Mouse (Mus musculus) brain, embryonic 14.5 days (tissue): ENCODE measurements around the gene Nr1i3. TPM values are rescaled to one million over a fixed set of nuclear protein-coding genes. Genes with fewer than 3 reads are reported as not detected.

Experiments used
- DNase-seq: peaks from one replicate; pipeline ENCODE4 v3.0.0-alpha.2; 2011; ENCODE audit warnings: low read depth
- CTCF ChIP-seq: fragments of 200-500 bp; IDR thresholded peaks from 2 replicates; pipeline ENCODE4 v1.5.1; 2012; ENCODE audit warnings: inconsistent platforms, mild to moderate bottlenecking, moderate library complexity, borderline replicate concordance; ENCODE audit not compliant: insufficient read depth, insufficient read length; ENCODE audit errors: extremely low read depth
- POLR2A ChIP-seq: fragments of 200-500 bp; IDR thresholded peaks from 2 replicates; pipeline ENCODE4 v1.6.1; 2012; ENCODE audit warnings: mild to moderate bottlenecking, inconsistent platforms, borderline replicate concordance; ENCODE audit not compliant: poor library complexity, insufficient read depth, insufficient read length, severe bottlenecking; ENCODE audit errors: extremely low read depth
- polyA plus RNA-seq: library from polyadenylated mRNA; depleted of rRNA; stranded (reverse); fragments of >200 nt; gene quantifications from 2 replicates; pipeline ENCODE4 v1.2.3, GENCODE M21; 2012

Gene Nr1i3
- polyA plus RNA-seq, 1 experiment: 0.03 TPM

DNA sequence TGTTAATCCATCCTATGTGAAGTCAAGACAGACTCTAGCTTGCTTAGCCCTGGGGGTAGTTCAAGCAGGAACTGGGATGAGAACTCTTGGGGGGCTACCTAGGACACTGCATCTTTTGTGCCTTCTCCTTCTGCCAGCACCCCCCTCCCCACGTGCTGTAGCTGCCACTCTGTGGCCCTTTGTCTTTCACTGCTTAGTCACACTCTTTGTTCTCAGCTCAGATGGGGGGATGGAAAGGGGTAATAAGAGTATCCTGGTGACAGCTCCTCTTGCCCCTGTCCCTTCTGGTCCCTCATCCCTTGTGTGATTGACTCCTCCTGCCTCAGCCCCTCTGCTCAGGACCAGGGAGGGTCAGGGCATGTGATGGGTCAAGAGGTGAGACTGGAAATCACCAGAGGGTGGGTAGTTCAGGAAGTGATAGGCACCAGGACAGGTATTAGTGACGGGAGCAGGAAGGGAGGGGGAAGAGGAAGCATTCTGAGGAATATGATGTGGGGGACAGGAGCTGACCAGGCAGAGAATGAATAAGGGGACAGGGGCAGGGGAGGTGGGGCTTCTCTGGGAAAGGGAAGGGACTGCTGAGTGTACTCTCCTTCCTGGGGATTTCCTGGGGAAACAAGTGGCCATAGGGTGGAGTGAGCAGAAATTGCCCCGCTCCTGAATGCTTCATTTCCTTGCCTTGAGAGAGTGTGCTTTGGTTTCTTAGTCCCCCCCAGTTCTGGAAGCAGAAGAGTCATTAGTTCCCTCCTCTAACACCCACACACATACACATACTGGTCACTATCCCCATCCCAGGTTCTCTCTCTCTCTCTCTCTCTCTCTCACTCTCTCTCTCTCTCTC lies 34.8 kb downstream of the Nr1i3 start:
- peak; percentile 31 for DNase-seq
- TF ChIP-seq POLR2A (no peak), CTCF (no peak)

DNA sequence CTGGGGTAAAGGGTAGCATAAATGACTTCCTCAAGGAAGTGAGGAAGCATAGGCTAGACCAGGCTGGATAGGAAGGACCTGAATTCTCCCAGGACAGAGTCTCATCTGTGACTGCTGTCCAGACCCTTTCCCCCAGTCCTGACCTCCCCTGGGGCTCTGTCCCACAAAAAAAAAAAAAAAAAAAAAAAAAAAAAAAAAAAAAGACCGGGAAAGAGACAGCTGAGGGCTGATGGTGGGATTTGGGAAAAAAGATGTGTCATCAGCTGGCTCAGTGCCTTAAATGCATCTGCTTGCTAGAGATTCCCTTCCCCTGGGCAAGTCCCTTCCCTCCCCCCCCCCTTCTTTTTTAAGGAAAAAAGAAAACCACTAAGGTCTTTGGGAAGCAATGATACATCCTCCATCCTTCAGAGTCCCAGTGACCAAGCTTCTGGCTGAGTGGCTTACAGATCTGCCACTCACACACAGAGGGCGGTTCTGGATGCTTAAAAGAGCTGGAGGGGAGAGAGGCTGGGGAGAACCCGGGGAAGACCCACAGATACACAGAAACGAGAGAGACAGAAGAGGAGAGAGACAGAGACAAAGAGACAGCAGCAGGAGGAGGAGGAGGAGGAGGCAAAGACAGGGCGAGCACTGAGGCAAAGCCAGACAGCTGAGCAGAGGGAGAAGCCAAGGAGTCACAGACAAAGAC lies 36.3 kb downstream of the Nr1i3 start, which contains the start of gene Adamts4:
Adamts4 (plus strand) TSS at position 509 of the 688 bp plus-strand sequence.
- TF ChIP-seq CTCF (no peak), POLR2A (no peak)
- peak; percentile 84 for DNase-seq

DNA sequence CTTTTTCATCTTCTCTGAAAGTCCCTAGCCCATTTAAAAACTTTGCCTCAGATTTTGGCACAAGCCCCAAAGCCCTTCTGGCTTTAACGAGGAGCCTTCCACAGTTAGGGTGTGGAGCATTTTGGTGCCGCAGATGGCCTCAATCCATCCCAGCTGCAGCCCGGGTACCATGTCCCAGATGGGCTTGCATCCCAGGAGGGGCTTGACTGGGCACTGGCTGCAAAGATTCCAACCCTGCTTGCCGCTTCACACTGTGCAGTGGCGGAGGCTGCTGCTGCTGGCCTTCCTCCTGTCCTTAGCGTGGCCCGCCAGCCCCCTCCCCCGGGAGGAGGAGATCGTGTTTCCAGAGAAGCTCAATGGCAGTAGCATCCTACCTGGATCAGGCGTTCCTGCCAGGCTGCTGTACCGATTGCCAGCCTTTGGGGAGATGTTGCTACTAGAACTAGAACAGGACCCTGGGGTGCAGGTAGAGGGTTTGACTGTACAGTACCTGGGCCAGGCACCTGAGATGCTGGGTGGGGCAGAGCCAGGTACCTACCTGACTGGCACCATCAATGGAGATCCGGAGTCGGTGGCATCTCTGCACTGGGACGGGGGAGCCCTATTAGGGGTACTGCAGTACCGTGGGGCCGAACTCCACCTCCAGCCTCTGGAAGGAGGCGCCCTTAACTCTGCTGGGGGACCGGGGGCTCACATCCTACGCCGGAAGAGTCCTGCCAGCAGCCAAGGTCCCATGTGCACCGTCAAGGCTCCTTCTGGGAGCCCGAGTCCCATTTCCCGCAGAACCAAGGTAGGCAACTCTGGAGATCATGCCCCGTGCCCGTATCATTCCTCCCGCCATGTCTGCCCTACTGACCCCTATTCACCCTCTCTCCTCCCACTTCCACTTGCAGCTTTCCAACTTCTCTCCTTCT lies 37.2 kb downstream of the Nr1i3 start, which contains the start of gene Ndufs2:
Ndufs2 (minus strand) TSS at position 709 of the 914 bp plus-strand sequence.
- TF ChIP-seq POLR2A (no peak), CTCF (no peak)
- DNase-seq: peak; percentile 89

DNA sequence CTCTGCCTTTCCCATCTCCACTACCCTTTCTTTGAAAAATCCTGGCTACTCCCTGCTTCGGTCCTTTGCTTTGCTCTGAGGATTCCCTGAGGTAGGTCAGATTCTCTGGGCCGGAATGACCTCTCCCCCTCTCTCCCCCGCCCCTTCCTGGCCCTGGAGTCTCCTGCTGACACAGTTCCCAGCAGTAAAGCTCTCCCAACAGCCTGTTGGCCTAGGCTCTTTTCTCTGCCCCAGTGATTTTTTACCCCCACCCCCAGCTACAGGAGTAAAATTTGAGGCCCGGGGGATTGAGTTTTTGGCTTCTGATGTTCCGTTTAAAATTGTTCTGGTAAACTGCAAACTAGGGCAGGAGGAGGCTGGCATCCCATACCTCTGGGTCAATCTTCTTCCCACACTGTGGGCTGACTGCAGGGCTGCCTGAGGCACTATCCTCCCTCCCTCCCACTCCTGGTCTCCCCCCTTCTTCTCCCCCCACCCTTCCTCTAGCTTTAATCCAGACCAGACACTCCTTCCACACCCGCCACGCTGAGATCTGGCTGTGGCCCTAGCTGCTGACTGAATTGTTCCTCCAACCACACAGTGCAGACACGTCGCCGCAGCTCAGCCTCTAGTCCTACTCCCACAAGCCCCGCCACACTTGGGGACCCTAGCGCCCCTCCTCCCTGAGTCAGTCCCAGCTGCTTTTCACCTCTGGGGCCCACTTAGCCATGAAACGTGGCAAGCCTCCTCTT lies 38.0 kb downstream of the Nr1i3 start:
- peak; percentile 63 for DNase-seq

DNA sequence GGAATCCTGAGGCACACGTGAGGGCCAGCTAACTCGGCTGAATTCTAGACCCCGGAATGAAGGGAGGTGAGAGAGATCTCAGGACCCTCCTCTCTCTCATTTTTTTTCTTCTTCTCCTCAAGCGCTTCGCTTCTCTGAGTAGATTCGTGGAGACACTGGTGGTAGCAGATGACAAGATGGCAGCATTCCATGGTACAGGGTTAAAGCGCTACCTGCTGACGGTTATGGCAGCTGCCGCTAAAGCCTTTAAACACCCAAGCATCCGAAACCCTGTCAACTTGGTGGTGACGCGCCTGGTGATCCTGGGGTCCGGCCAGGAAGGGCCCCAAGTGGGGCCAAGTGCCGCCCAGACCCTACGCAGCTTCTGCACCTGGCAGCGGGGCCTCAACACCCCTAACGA lies 38.6 kb downstream of the Nr1i3 start:
- DNase-seq: peak; percentile 46
- TF ChIP-seq CTCF: no peak
- TF ChIP-seq POLR2A: no peak

More for the DNA sequence above, 38.0 kb downstream of the Nr1i3 start:
- no peak for TF ChIP-seq POLR2A

GRCm38 (mm10) chr1:171256095-171256818 lies 42.5 kb downstream of the Nr1i3 start:
- no peak for TF ChIP-seq CTCF
- no peak for TF ChIP-seq POLR2A
- no peak for DNase-seq

DNA sequence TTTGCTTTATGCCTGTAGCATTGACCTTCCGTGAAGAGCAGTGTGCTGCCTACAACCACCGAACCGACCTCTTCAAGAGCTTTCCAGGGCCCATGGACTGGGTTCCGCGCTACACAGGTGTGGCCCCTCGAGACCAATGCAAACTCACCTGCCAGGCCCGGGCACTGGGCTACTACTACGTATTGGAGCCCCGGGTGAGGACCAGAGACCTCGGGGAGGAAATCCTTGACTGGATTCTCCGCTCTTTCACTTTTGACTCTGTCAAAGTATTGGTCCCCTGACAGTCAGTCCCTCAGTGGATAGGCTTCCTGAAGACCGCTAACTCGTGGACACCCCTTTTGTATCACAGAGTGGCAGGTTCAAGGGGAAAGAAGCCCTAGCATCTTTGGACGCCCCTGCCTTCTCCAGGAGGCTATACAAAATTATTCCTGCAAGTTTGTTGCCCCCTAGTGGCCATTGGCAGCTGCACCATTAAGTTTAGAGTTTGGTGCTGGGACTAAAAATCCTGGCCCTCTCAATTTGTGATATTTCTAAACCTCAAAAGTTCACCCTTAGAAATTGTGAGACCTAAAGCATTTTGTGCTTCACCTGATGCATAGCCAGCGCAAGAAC lies 43.3 kb downstream of the Nr1i3 start:
- DNase-seq: peak; percentile 77
- no peak for TF ChIP-seq POLR2A
- TF ChIP-seq CTCF: peak; percentile 82

GRCm38 (mm10) chr1:171257781-171258180 lies 44.0 kb downstream of the Nr1i3 start:
- no peak for DNase-seq
- TF ChIP-seq CTCF (no peak), POLR2A (no peak)

- TF ChIP-seq CTCF: no peak
- TF ChIP-seq POLR2A: no peak
- DNase-seq: no peak
Measured at GRCm38 (mm10) chr1:171258921-171259320, 45.2 kb downstream of the Nr1i3 start.

DNA sequence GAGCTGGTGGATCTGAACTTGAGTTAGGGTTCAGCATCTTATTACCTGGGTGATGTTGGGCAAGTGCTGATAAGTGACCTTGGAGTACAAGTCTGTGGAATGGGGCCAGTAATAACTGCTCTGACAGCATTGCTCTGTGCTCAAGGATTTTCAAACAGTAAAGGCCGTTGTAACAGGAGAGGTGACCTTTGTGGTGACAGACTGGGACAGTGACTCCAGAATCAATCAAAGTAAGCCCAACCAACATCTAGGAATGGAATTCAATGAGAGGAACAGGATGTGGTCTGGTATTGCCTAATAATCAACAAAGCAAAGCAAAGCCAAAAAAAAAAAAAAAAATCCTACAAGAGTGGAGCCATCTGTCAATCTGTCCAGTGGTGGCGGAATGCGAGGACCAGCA lies 46.5 kb downstream of the Nr1i3 start:
- no peak for DNase-seq
- TF ChIP-seq POLR2A (no peak), CTCF (no peak)

DNA sequence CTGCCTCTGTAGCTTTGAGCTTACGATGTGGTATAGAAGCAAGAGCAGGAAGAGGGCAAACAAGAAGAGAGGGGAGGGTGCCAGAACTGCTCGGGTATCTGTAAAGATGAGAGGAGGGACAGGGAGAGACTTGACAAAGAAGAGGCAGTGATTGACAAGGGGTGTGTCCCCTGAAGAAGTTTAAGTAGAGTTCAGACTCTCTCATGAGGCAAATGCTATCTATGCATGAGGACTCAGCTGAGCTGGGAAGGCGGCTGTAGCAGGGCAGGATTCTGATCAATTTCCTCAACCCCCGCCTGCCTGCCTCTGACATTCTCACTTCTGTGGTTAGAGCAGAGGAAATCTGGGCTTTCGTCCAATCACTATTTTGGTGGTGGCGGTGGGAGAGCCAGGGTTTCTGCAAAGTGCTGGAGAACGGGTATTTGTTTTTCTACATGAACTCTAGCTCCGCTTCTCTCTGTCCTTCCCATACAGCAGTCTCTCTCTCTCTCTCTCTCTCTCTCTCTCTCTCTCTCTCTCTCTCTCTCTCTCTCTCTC lies 48.9 kb downstream of the Nr1i3 start:
- DNase-seq: peak; percentile 94
- TF ChIP-seq POLR2A: no peak
- TF ChIP-seq CTCF: no peak
